Mouse (Mus musculus): ENCODE measurements around the gene Cpa5.

- no peak for TF ChIP-seq CTCF (IDR thresholded peaks at IDR 0.05; ENCODE audit: low read depth)
- TF ChIP-seq EP300 (optimal IDR thresholded peaks at IDR 0.05) = no peak
Observed at GRCm38 (mm10) chr6:30604342-30604867, 6.4 kb upstream of the Cpa5 start.

All from stomach, postnatal 0 days (tissue).